Mouse (Mus musculus) heart, postnatal 14 days (tissue): ENCODE results near the gene Insr. TPM values are rescaled to one million over a fixed set of nuclear protein-coding genes. Genes with fewer than 3 reads are reported as not detected.

Experiments used
- DNase-seq, 2 experiments: peaks; one replicate each; pipeline ENCODE4 v3.0.0; 2021 to 2022
- intact Hi-C: fragments of 180-260 bp; cut with DNase I; formaldehyde crosslinking; loops from one replicate; pipeline ENCODE4 v1.15.1; 2025
- total RNA-seq, 2 experiments: library from RNA; stranded (reverse); gene quantifications; 2 replicates each; pipeline ENCODE4 v1.2.3; 2021

Insr gene
- total RNA-seq, 2 experiments from 2014 or later, result 114 to 115 TPM

DNA sequence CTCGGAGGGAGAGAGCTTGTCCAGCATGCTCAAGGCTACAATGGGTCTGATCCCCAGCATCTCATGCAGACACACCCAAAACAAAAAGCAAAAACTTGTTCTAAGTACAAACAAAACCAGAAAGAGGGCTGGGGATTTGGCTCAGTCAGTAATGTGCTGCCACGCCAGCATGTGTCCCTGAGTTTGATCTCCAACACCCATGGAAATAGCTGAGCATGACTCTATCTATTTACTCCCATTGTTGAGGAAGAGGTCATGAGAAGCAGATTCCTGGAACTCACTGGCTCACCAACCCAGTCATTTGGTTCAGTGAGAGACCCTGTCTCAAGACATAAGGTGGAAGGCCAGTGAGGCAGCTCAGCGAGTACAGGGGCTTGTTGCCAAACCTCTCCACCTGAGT lies 40.6 kb downstream of the Insr start:
- intact Hi-C loops, result loop anchor here (5.0 kb wide), 1 partner anchor 39 kb away; the partner anchor contains the start of gene Insr

GRCm38 (mm10) chr8:3237319-3237718 lies 42.1 kb downstream of the Insr start:
- DNase-seq, result peak; percentile 58 to 71
- intact Hi-C loops, result loop anchor here (5.0 kb wide), 1 partner anchor 40 kb away; the partner anchor contains the start of gene Insr

More for the DNA sequence above, 40.6 kb downstream of the Insr start:
- DNase-seq, result no peak

DNA sequence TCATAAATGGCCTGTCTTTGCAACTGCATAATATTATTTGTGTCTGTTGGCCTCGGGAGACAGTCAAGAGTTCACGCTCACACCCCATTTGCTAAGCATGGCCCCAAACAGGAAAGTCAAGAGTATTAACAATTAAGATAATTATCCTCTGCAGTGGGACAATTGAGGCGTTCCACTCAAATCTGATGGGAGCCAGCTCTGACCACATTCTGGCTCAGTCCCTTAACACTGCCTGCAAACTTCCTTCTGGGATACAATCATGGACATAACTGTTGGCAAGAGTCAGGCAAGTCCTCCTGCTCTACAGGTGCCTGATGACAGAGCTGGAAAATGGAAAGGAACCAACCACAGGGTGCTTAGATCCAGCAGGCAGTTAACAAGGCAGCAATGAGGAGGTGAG lies 43.1 kb downstream of the Insr start:
- DNase-seq, result no peak
- intact Hi-C loops, result loop anchor here (5.0 kb wide), 1 partner anchor 41 kb away; the partner anchor contains the start of gene Insr

GRCm38 (mm10) chr8:3234569-3234968 lies 44.8 kb downstream of the Insr start:
- DNase-seq, result no peak
- intact Hi-C loops, result no loop called here

DNA sequence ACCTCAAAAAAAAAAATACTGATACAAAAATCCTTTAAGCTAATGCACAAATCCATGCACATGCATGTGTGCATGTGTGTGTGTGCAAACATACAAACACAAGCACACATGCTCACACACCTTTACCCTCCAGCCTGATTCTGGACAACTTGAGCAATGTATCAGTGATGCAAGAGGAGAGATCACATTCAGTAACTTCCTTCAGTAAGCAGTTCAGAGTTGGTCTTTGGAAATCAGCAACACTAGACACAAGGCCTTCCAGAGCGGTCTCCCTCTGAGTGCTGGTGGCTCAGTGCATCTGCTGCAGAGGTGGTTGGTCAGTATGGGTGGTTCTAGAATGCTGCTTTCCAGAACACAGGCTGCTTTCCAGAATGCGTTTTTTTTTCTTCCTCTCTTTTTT lies 46.8 kb downstream of the Insr start:
- no peak for DNase-seq
- intact Hi-C loops, result no loop called here

DNA sequence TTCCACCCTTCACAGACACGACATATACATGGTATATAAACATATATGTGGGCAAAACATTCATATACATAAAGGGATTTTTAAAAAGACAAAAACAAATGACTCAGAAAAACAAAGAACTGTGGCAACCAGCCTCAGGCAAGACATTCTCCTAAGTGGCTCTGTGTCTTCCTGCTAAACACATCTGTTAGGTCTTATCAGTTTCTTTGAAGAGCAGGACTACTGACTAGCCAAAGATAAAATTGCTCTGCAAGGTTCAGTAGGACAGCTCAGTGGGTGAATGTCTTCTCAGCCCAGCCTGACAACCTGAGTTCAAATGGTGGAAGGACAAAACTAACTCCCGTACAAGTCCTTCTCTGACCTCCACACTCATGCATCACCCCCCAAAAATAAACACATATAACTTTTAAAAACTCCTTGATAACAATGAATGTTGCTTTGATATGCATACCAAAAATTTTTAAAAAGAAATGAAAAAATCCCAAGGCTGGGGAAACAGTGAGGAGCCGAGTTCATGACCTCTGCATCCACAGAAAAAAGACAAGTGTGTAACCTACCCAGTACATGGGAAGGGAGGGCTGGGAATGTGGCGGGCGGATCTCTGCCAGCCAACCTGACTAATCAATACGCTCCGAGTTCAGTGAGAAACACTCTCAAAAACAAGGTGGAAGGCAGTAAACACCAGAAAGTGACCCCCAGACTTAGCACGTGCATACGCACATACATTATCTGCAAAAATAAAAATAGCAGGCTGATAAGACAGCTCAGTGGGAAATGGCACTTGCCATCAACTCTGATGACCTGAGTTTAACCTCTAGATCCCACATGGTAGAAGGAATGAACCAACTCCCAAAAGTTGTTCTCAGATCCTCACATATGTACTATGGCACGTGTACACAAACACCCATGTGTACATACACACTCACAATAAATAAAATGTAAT lies 49.0 kb downstream of the Insr start:
- no peak for DNase-seq
- intact Hi-C loops, result no loop called here

DNA sequence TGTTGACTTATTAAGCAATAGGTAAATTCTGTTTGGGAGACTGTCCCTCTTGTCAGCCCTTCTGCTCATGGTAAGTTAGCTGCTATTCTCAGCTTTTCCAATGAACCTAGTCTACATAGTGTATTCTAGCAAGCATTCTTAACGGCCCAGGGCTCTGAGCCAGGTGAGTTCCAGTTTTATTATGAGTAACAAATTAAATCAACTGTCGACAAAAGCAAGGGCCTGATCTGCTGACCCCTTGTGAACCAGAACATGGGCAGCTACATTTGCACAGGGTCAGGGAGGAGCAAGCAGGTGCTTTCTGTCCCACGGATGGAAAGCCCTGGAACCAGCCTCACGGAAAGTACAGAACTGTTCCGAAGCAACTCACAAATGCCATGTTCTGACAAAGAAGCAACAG lies 52.0 kb downstream of the Insr start:
- no peak for DNase-seq
- intact Hi-C loops, result no loop called here

GRCm38 (mm10) chr8:3225731-3226130 lies 53.7 kb downstream of the Insr start:
- intact Hi-C loops, result no loop called here
- DNase-seq, result no peak

DNA sequence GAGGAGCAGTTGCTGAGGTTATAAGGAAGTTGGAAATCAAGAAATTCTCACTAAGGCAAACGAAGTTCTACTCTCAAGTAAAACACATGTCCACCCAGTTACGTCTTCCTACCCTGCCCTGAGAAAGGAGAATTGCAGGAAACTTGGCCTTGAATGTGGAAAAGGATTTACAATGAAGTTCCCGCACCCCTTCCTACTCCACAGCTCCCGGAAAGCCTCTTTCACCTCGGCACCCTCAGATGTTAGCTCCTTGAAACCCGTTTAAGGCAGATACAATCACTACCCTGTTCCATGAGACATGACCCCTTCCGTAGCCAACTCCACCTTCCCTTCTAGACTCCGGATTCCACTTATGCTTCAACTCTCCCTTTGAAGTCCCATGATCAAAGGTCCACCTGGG lies 54.2 kb downstream of the Insr start:
- intact Hi-C loops, result no loop called here
- DNase-seq, result no peak

DNA sequence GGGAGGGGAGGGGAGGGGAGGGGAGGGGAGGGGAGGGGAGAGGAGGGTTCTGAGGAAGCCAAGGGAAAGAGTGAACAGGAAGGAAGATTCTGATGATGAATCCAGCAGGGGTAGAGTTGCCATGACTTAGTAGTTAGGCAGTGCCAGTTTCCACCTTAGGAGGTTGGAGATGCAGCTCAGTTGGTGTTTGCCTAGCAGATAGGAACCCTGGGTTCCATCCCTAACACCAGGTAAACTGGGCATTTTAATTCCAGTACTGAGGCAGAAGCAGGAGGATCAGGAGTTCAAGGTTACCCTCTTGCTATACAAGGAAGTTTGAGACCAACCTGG lies 56.8 kb downstream of the Insr start:
- DNase-seq, result no peak
- intact Hi-C loops, result loop anchor here (5.0 kb wide), 1 partner anchor 40 kb away; no protein-coding TSS in a partner anchor

- DNase-seq, result no peak
- intact Hi-C loops, result loop anchor here (2.0 to 5.0 kb wide), 2 partner anchors 40 to 57 kb away; partner anchors contain the start of gene Insr
Observed at GRCm38 (mm10) chr8:3221960-3222635, 57.3 kb downstream of the Insr start.

GRCm38 (mm10) chr8:3221047-3221959 lies 58.1 kb downstream of the Insr start:
- peak; percentile 90 for DNase-seq
- intact Hi-C loops, result loop anchor here (2.0 to 5.0 kb wide), 2 partner anchors 39 to 57 kb away; partner anchors contain the start of gene Insr

GRCm38 (mm10) chr8:3220502-3220901 lies 58.9 kb downstream of the Insr start:
- intact Hi-C loops, result loop anchor here (2.0 to 5.0 kb wide), 2 partner anchors 38 to 58 kb away; partner anchors contain the start of gene Insr
- DNase-seq, result no peak

DNA sequence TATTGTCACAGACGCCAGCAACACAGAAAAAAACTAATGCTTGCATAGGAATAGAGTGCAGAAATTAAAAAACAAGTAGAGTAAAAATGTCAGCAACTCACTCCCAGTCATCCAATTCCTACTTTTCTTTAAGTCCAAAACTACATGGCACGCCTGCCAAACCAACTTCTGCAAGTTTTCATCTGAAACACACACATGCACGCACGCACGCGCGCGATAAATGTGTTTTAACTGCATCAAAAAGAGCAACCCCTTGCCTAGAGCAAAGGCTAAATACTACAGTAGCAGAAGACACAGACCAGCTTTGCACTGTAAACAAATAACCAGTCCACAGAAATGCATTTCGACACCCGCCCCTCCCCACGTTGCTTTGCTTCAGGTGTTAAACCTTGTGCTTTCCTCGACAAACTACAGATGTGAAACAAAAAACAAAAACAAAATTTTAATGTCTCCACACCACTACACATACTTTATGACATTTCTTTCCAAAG lies 59.5 kb downstream of the Insr start:
- DNase-seq, result no peak
- intact Hi-C loops, result loop anchor here (2.0 to 5.0 kb wide), 2 partner anchors 38 to 59 kb away; partner anchors contain the start of gene Insr

GRCm38 (mm10) chr8:3219266-3219665 lies 60.2 kb downstream of the Insr start:
- intact Hi-C loops, result no loop called here
- DNase-seq, result no peak

- DNase-seq, result no peak
- intact Hi-C loops, result no loop called here
Observed at GRCm38 (mm10) chr8:3216541-3217092, 62.8 kb downstream of the Insr start.

DNA sequence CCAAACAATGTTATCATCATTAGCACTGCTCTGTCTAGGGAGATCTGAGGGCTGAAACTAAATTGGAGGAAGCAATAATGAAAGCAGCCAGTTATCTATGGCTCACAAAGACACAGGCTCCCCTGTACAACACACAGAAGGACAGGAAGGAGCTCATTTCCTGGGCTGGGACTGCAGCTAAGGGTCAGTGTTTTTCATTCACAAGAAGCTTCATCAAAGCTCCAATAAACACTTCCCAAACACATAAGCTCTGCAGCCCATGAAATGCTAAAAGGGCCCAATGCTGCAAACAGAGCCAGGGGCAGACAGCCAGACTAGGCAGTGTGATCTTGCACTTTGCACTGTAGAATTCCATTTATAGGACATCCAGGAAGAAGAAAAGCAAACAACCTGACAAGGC lies 63.9 kb downstream of the Insr start:
- intact Hi-C loops, result no loop called here
- DNase-seq, result peak; percentile 43 to 44

- intact Hi-C loops, result no loop called here
- DNase-seq, result no peak
Observed at GRCm38 (mm10) chr8:3214601-3215000, 64.8 kb downstream of the Insr start.

- intact Hi-C loops, result no loop called here
- DNase-seq, result peak; percentile 42 to 48
Observed at GRCm38 (mm10) chr8:3211456-3211855, 68.0 kb downstream of the Insr start.

- intact Hi-C loops, result no loop called here
- DNase-seq, result no peak
Observed at GRCm38 (mm10) chr8:3209960-3210359, 69.5 kb downstream of the Insr start.
